Mouse (Mus musculus) c-Kit-positive CD71-negative TER-119-negative erythroid progenitor cells, embryonic 14.5 days (primary cell): Measurements from ENCODE around the gene Hdac5.
A peak's percentile ranks its signal among the peaks of the same experiment; 100 is the strongest.

Experiments used
- DNase-seq: peaks from one replicate; pipeline ENCODE4 v3.0.0-alpha.2; 2013; ENCODE audit warnings: low read depth

Hdac5 gene

DNA sequence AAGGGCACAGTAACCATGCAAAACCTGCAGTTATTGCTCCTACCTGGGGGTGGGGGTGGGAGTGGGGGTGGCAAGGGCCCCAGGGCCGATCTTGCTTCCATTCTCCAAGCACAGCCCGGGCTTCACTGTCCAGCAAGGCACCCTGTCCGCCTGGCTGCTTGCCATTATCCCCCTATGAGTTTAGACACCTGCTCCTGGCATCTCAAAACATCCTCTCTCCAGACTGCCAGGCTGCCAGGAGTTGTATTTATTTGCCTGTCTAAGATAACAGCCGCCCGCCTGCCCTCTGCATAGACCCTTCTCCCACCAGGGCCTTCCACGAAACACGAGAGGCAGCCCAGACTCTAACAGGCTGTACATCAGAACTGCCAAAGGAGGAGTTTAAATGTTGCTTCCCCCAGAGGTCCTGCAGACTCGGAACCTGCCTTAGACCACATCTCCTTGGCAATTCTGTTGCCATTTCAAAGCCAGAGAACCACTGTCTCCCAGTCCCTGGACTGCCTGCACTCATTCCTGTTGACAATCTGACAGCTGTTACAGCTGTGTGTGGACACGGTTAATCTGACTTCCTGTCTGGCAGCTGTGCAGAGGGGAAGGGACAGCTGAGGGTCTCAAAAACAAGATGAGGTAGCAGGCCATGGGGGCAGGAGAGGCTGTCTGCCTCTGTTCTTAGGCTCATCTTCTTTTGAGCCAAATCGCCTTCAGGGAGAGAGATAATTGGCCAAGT is 15.4 kb downstream of the Hdac5 start:
- DNase-seq = no peak

- no peak for DNase-seq
Measured at GRCm38 (mm10) chr11:102211936-102212341, 18.0 kb downstream of the Hdac5 start.

GRCm38 (mm10) chr11:102211011-102211410 is 19.0 kb downstream of the Hdac5 start:
- DNase-seq = no peak

GRCm38 (mm10) chr11:102210185-102210584 is 19.8 kb downstream of the Hdac5 start:
- DNase-seq = no peak

- DNase-seq = no peak
Measured at GRCm38 (mm10) chr11:102209742-102210141, 20.2 kb downstream of the Hdac5 start.

GRCm38 (mm10) chr11:102208846-102209245 is 21.1 kb downstream of the Hdac5 start:
- DNase-seq = no peak

DNA sequence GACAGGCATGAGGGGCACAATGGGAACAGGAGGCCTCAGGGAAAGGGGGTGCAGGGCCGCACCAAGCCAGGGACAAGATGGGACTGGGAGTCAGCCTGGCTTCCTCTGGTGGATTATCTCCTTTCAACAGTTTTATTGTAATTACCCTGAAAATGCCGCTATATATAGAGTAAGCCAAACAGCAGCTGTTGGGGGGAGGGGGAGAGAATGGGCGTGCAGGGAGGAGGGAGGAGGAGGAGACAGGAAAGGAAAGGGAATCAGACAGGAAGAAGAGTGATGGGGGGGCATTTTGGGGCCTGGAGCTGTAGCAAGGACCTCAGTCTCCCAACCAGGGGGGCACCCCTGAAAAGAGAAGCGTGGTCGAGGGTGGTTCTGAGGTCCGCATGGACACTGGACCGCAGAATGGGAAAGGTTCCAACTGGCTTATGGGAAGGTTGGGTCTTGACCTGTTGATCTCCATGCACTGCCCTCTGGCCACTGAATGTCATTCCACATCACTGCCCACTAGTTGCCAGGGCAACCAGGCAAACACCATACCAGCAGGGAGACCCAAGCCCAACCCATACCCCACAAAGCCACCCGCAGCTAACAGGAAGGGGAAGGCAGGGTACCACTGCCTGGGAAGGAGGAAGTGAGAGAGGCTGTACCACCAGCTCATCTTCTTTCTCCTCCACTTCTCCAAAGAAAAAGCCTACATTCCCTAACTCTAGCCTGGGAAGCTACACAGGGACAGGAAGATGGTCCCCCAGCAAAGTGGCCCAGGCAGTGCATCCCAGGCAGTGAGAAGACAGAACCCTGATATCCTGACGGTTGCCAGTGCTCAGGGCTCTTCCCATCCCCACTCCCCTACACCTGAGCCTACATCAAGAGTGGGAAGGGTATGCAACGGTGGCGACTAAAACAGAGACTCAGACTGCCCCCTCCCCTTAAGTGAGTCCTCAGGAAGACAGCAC is 21.9 kb downstream of the Hdac5 start:
- no peak for DNase-seq

GRCm38 (mm10) chr11:102206481-102206880 is 23.5 kb downstream of the Hdac5 start:
- no peak for DNase-seq

DNA sequence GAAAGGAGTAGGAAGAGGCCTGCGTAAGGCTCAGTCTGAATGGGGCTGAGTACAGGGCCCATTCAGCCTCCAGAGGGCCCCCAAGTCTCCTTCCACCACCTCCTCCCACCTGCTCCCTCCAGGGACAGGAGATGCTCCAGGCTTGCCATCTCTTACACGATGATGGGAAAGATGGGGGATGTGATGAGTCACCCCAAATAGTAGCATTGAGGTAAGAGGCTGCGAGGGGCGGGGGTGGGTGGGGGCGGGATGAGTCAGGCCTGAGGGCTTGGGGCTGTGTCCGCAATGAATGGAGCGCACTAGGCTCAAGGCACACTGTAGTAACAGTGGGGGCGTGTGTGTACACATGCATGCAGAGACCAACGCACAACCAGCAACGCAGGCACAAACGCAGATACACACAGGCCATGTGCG is 28.6 kb downstream of the Hdac5 start:
- no peak for DNase-seq

- DNase-seq = no peak
Measured at GRCm38 (mm10) chr11:102199856-102200255, 30.1 kb downstream of the Hdac5 start.

- no peak for DNase-seq
Measured at GRCm38 (mm10) chr11:102198245-102198644, 31.7 kb downstream of the Hdac5 start.

DNA sequence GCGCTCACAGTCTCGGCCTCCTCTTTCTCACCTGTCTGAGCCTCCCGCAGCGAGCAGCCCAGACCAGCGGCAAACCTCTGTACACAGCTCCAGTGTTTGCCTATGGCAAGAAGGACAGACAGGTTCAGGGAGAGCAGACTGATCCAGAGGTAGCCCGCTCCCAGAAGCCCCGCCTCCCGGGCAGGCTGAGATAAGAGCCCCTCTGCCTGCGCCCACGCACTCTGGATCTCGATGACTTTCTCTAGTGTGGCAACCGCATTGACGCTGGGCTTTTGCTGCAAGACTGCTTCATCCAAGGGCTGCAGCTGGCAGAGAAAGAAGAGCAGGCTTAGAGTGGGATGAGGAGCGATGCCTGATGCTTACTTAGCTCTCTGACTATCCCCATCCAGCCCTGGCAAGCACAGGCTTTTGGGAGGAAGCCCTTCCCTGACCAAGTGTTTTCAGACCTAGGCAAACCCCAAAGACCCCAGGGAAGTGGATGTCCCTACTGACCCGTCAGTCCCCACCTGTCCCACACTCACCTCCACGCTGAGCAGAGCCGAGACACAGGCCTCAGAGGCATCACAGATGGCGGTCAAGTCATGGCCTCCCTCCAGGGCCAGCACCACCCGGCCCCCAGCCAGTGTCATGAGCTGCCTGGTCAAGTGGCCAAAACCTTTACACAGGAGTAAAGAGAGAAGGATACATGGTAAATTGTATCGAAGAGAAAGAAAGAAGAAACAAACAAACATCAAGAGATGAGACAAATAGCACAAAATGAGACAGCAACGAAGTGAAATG is 33.8 kb downstream of the Hdac5 start:
- no peak for DNase-seq

GRCm38 (mm10) chr11:102193657-102194440 is 36.1 kb downstream of the Hdac5 start:
- DNase-seq = no peak

DNA sequence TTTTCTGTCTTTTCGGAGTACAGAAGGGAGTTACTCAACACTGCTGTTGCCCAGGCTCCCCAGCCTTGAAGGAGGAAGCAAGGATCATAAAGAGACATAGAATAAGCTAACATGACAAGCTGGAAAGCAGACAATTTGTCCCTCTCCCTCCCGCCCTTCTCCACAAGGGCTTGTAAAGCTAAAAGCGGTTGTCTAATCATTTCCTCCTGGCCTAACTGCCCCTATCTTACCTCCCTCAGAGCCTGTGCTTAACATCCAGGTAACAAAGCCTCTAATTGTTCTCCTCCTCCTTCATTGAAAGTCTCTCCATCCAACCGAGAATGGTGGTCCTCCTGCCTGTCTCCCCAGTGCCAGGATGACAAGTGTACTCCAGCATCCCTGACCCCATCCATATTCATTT is 39.1 kb downstream of the Hdac5 start:
- no peak for DNase-seq

DNA sequence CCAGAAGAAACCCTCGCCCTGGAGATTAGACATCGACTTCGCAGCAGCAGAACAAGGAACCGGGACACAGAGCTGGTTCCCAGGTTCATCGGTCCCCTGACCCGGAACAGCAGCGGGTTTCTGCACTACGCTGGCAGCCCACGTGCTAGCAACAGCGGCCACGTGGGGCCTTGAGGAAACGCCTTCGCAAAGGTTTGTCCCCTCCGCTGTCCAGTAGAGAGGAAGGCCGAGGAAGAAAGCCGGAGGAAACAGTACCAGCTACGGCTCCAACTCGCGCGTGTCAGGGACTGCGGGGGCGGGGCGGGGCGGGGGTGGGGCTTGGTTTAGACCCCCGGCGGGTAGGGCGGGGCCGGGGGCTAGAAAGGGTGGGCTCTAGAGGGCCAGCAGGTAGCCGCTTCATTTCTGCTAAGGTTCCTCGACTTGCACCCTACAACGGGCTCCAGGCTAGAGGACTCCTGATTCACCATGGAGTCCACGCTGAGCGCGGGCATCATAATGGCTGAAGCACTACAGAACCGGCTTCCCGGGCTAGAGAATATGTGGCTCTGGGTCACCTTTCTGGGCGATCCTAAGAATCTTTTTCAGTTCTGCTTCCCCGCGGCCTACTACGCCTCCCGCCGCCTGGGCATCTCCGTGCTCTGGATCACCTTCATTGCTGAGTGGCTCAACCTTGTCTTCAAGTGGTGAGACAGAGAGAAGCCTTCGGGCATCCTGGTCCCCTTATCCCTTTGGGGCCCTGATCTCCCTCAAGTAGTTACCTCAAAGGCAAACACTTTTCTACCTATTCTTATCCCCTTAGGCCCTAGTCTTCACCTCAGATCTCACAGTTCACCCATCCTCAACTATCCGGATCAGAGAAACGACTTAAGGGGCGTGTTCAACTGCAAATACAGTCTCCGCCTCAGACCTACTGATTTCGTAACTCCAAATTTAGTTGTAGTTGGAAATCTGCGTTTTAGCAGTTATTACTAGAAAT is 40.2 kb downstream of the Hdac5 start, which contains the start of gene G6pc3:
TSS of gene G6pc3 (plus strand) at position 160 of the 976 bp plus-strand sequence.
- DNase-seq = peak; percentile 88

DNA sequence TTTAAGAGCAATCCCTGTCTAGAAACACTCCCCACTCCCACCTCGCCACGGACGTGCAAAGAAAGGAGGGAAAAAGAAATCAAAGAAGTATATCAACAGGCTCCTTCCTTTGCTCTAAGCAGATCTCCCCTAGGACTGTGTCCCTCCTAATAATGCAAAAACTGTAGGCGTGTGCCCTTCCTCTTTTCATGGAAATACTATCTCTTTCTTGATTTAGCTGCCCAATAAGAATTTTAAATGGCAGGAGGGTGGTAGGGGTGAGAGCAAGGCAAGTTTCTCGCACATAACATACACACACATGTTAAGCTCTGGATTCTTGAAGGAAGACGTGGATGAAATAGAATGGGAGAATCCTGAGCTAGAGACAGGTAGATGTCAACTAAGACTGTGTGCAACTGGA is 41.0 kb downstream of the Hdac5 start:
- no peak for DNase-seq

DNA sequence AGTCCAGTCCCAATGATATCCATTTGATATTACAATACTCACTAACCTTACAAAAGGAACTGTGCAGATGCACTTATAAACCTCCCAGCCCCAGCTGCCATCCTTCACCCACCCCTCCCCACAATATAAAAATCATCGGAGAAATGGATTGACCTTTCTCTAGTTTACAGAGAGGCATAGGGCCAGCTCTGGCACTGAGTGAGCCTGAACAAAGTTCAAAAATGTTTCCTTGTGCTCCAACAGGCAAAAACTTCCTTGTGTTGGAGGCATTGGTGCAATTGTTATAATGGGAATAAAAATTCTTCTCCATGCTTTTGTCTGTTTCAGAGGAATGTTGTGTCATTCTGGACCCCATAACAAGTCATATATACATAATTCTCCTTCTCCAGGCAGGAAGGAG is 43.7 kb downstream of the Hdac5 start:
- no peak for DNase-seq

GRCm38 (mm10) chr11:102185677-102186076 is 44.3 kb downstream of the Hdac5 start:
- DNase-seq = no peak

GRCm38 (mm10) chr11:102184646-102185495 is 45.1 kb downstream of the Hdac5 start, which contains the start of gene Lsm12:
Gene Lsm12, minus strand, starts transcription at chr11:102185296.
- peak; percentile 92 for DNase-seq
